Comparison of ENCODE assay signal across 16 mouse cellular contexts in genomic region chr11:35624515-35625270, GRCm38 (mm10).
DNase-seq lines count a peak whose midpoint lies in the region; ATAC-seq lines count a peak whose summit lies in the region.
"Had no signal": no experiment of that assay in that cellular context is flagged by ENCODE, and none has a peak within 500 bp of the region (broad histone marks: within the 10 kb centered on the region; RNA-seq: fewer than 3 reads in every experiment).

No protein-coding gene starts in this region.

- no peak overlapping the region for H3K4me3 ChIP-seq in heart, embryonic 11.5 days (ENCODE audit: low read depth, low read length)
- H3K4me3 ChIP-seq in midbrain, embryonic 15.5 days = no peak overlapping the region
- H3K4me3 ChIP-seq in midbrain, embryonic 11.5 days (ENCODE audit: low read depth, low read length) = no peak overlapping the region
- H3K4me3 ChIP-seq: erythroblast, embryonic 14.5 days; kidney, embryonic 15.5 days; midbrain, embryonic 12.5 days; neural tube, embryonic 13.5 days had no signal

- H3K36me3 ChIP-seq in heart, embryonic 11.5 days (ENCODE audit: control insufficient read depth, insufficient read depth, low read length) = no peaks in the 10 kb centered on the region
- H3K36me3 ChIP-seq in midbrain, embryonic 15.5 days (replicated peaks) = no peaks in the 10 kb centered on the region
- no peaks in the 10 kb centered on the region for H3K36me3 ChIP-seq in midbrain, embryonic 11.5 days (ENCODE audit: control insufficient read depth, insufficient read depth, low read length)
- H3K36me3 ChIP-seq: midbrain, embryonic 12.5 days had no signal

- no peaks in the 10 kb centered on the region for H3K9me3 ChIP-seq in heart, embryonic 11.5 days (replicated peaks; ENCODE audit: control insufficient read depth, low read length)
- no peaks in the 10 kb centered on the region for H3K9me3 ChIP-seq in midbrain, embryonic 15.5 days
- no peaks in the 10 kb centered on the region for H3K9me3 ChIP-seq in midbrain, embryonic 11.5 days (ENCODE audit: control insufficient read depth, low read length)
- H3K9me3 ChIP-seq: kidney, embryonic 15.5 days; midbrain, embryonic 12.5 days; neural tube, embryonic 13.5 days had no signal

- no peak overlapping the region for H3K4me2 ChIP-seq in heart, embryonic 11.5 days
- H3K4me2 ChIP-seq in midbrain, embryonic 15.5 days = no peak overlapping the region
- no peak overlapping the region for H3K4me2 ChIP-seq in midbrain, embryonic 11.5 days
- H3K4me2 ChIP-seq: kidney, embryonic 15.5 days; liver, embryonic 11.5 days; midbrain, embryonic 12.5 days; neural tube, embryonic 13.5 days had no signal

- no peaks in the 10 kb centered on the region for H3K27me3 ChIP-seq in heart, embryonic 11.5 days (ENCODE audit: control insufficient read depth, insufficient read depth, low read length)
- H3K27me3 ChIP-seq in midbrain, embryonic 15.5 days (replicated peaks) = no peaks in the 10 kb centered on the region
- H3K27me3 ChIP-seq in midbrain, embryonic 11.5 days (ENCODE audit: control insufficient read depth, insufficient read depth, low read length) = no peaks in the 10 kb centered on the region
- H3K27me3 ChIP-seq: kidney, embryonic 15.5 days; neural tube, embryonic 13.5 days had no signal

- H3K9ac ChIP-seq in heart, embryonic 11.5 days (ENCODE audit: low read depth, low read length) = no peak overlapping the region
- H3K9ac ChIP-seq in midbrain, embryonic 15.5 days = no peak overlapping the region
- no peak overlapping the region for H3K9ac ChIP-seq in midbrain, embryonic 11.5 days (ENCODE audit: low read length)
- H3K9ac ChIP-seq: kidney, embryonic 15.5 days; midbrain, embryonic 12.5 days; neural tube, embryonic 13.5 days had no signal

- WGBS in heart, embryonic 11.5 days (ENCODE audit: insufficient replicate concordance) = 65% methylated on average over 21 of the region's 21 CpGs
- 78% methylated on average over 21 of the region's 21 CpGs for WGBS in midbrain, embryonic 15.5 days
- 93% methylated on average over 21 of the region's 21 CpGs for WGBS in midbrain, embryonic 11.5 days

- no peak overlapping the region for H3K27ac ChIP-seq in heart, embryonic 11.5 days (ENCODE audit: low read depth, low read length)
- no peak overlapping the region for H3K27ac ChIP-seq in midbrain, embryonic 15.5 days
- no peak overlapping the region for H3K27ac ChIP-seq in midbrain, embryonic 11.5 days (ENCODE audit: low read depth, low read length)
- H3K27ac ChIP-seq: kidney, embryonic 15.5 days; midbrain, embryonic 12.5 days; neural tube, embryonic 13.5 days had no signal

- H3K4me1 ChIP-seq in heart, embryonic 11.5 days (ENCODE audit: control insufficient read depth, insufficient read depth, low read length) = peaks cover 15% of the 10 kb centered on the region
- no peaks in the 10 kb centered on the region for H3K4me1 ChIP-seq in midbrain, embryonic 15.5 days
- no peaks in the 10 kb centered on the region for H3K4me1 ChIP-seq in midbrain, embryonic 11.5 days (ENCODE audit: control insufficient read depth, insufficient read depth, low read length)
- H3K4me1 ChIP-seq: midbrain, embryonic 12.5 days had no signal

- DNase-seq in adrenal gland, postnatal 14 days = peak; percentile 41
- no peak for DNase-seq in adrenal gland, postnatal 25 days
- DNase-seq in heart, adult 18-20 months = peak; percentile 33 to 41
- no peak for DNase-seq in midbrain, embryonic 11.5 days (ENCODE audit: low spot score, missing footprints)
- DNase-seq in layer of hippocampus, postnatal 14 days (ENCODE audit: low spot score in 2 of 2) = peak; percentile 63 to 74
- DNase-seq in left cerebral cortex, adult 9 months (ENCODE audit: low spot score in 2 of 2) = no peak
- DNase-seq: B cell, adult 2 months; embryo, embryonic 11 days had no signal

- no peak for ATAC-seq in heart, embryonic 11.5 days (replicated peaks; ENCODE audit: insufficient number of reproducible peaks, low FRiP score, low TSS enrichment)
- 0 out of 2 replicates have a peak, but pooled peaks have one; percentile 33 for ATAC-seq in midbrain, embryonic 15.5 days (replicated peaks)
- no peak for ATAC-seq in midbrain, embryonic 11.5 days (ENCODE audit: low FRiP score)
- ATAC-seq: lung, postnatal 0 days had no signal

Comparison
In these comparisons a context has a peak if more than half of its experiments do, and no peak if none do; other contexts are left out.
1. DNase-seq: peak in adrenal gland, postnatal 14 days (single experiment), heart, adult 18-20 months (2 of 2) and layer of hippocampus, postnatal 14 days (2 of 2); none in adrenal gland, postnatal 25 days (single experiment), midbrain, embryonic 11.5 days (single experiment) and left cerebral cortex, adult 9 months (0 of 2).